Mouse (Mus musculus): Measurements from ENCODE around the gene Wfdc3. TPM values are rescaled to one million over a fixed set of nuclear protein-coding genes. Genes with fewer than 3 reads are reported as not detected.

The Wfdc3 gene
- total RNA-seq, 2 experiments from 2014 or later: 0.20 TPM; not detected in 1

Other genes starting within 250 kb of the Wfdc3 start
- gene Pigt, start 248.4 kb downstream of the Wfdc3 start, total RNA-seq (2015): 75.1 and 80.0 TPM in 2 replicates
- 34.3 and 42.0 TPM in 2 replicates for gene Pigt, start 248.4 kb downstream of the Wfdc3 start, total RNA-seq (2017)
- gene Wfdc2, start 183.5 kb downstream of the Wfdc3 start, total RNA-seq (2015): not detected in 2 replicates
- 1.8 TPM in 1 of 2 replicates, not detected in the other for gene Wfdc2, start 183.5 kb downstream of the Wfdc3 start, total RNA-seq (2017)
- gene Spint3, start 172.5 kb downstream of the Wfdc3 start, total RNA-seq (2015): not detected in 2 replicates
- gene Spint3, start 172.5 kb downstream of the Wfdc3 start, total RNA-seq (2017): not detected in 2 replicates
- gene Wfdc6a, start 160.5 kb downstream of the Wfdc3 start, total RNA-seq (2015): not detected in 2 replicates
- gene Wfdc6a, start 160.5 kb downstream of the Wfdc3 start, total RNA-seq (2017): not detected in 2 replicates
- gene Eppin, start 152.3 kb downstream of the Wfdc3 start, total RNA-seq (2015): not detected in 2 replicates
- gene Eppin, start 152.3 kb downstream of the Wfdc3 start, total RNA-seq (2017): not detected in 2 replicates
- gene Wfdc6b, start 132.4 kb downstream of the Wfdc3 start, total RNA-seq (2015): not detected in 2 replicates
- not detected in 2 replicates for gene Wfdc6b, start 132.4 kb downstream of the Wfdc3 start, total RNA-seq (2017)
- not detected in 2 replicates for gene Wfdc8, start 132.3 kb downstream of the Wfdc3 start, total RNA-seq (2015)
- not detected in 2 replicates for gene Wfdc8, start 132.3 kb downstream of the Wfdc3 start, total RNA-seq (2017)
- 0.56 TPM in 1 of 2 replicates, not detected in the other for gene Wfdc16, start 107.1 kb downstream of the Wfdc3 start, total RNA-seq (2015)
- 0.08 TPM in 1 of 2 replicates, not detected in the other for gene Wfdc16, start 107.1 kb downstream of the Wfdc3 start, total RNA-seq (2017)
- not detected in 2 replicates for gene Wfdc10, start 89.9 kb downstream of the Wfdc3 start, total RNA-seq (2015)
- not detected in 2 replicates for gene Wfdc10, start 89.9 kb downstream of the Wfdc3 start, total RNA-seq (2017)
- not detected in 2 replicates for gene Wfdc9, start 89.3 kb downstream of the Wfdc3 start, total RNA-seq (2015)
- not detected in 2 replicates for gene Wfdc9, start 89.3 kb downstream of the Wfdc3 start, total RNA-seq (2017)
- gene Wfdc11, start 71.8 kb downstream of the Wfdc3 start, total RNA-seq (2015): not detected in 2 replicates
- not detected in 2 replicates for gene Wfdc11, start 71.8 kb downstream of the Wfdc3 start, total RNA-seq (2017)
- not detected in 2 replicates for gene Wfdc13, start 60.8 kb downstream of the Wfdc3 start, total RNA-seq (2015)
- gene Wfdc13, start 60.8 kb downstream of the Wfdc3 start, total RNA-seq (2017): not detected in 2 replicates
- not detected in 2 replicates for gene Spint4, start 47.4 kb downstream of the Wfdc3 start, total RNA-seq (2015)
- not detected in 2 replicates for gene Spint4, start 47.4 kb downstream of the Wfdc3 start, total RNA-seq (2017)
- not detected in 2 replicates for gene Spint5, start 30.6 kb downstream of the Wfdc3 start, total RNA-seq (2015)
- not detected in 2 replicates for gene Spint5, start 30.6 kb downstream of the Wfdc3 start, total RNA-seq (2017)
- gene Dnttip1, start 52 bp upstream of the Wfdc3 start, total RNA-seq (2015): 24.1 and 31.3 TPM in 2 replicates
- 32.0 and 38.4 TPM in 2 replicates for gene Dnttip1, start 52 bp upstream of the Wfdc3 start, total RNA-seq (2017)
- 271 and 279 TPM in 2 replicates for gene Ube2c, start 24.0 kb upstream of the Wfdc3 start, total RNA-seq (2015)
- gene Ube2c, start 24.0 kb upstream of the Wfdc3 start, total RNA-seq (2017): 142 and 184 TPM in 2 replicates
- not detected in 2 replicates for gene Tnnc2, start 34.0 kb upstream of the Wfdc3 start, total RNA-seq (2015)
- gene Tnnc2, start 34.0 kb upstream of the Wfdc3 start, total RNA-seq (2017): not detected in 2 replicates
- 0.42 and 0.49 TPM in 2 replicates for gene Snx21, start 39.9 kb upstream of the Wfdc3 start, total RNA-seq (2015)
- gene Snx21, start 39.9 kb upstream of the Wfdc3 start, total RNA-seq (2017): 0.37 and 0.88 TPM in 2 replicates
- 13.2 and 14.2 TPM in 2 replicates for gene Acot8, start 59.0 kb upstream of the Wfdc3 start, total RNA-seq (2015)
- 22.2 and 26.4 TPM in 2 replicates for gene Acot8, start 59.0 kb upstream of the Wfdc3 start, total RNA-seq (2017)
- gene Zswim3, start 59.2 kb upstream of the Wfdc3 start, total RNA-seq (2015): 4.3 and 6.7 TPM in 2 replicates
- gene Zswim3, start 59.2 kb upstream of the Wfdc3 start, total RNA-seq (2017): 2.5 and 2.8 TPM in 2 replicates
- 6.3 and 9.0 TPM in 2 replicates for gene Zswim1, start 76.8 kb upstream of the Wfdc3 start, total RNA-seq (2015)
- gene Zswim1, start 76.8 kb upstream of the Wfdc3 start, total RNA-seq (2017): 3.1 and 4.4 TPM in 2 replicates
- not detected in 2 replicates for gene Spata25, start 82.6 kb upstream of the Wfdc3 start, total RNA-seq (2015)
- not detected in 2 replicates for gene Spata25, start 82.6 kb upstream of the Wfdc3 start, total RNA-seq (2017)
- 69.5 and 69.8 TPM in 2 replicates for gene Ctsa, start 86.9 kb upstream of the Wfdc3 start, total RNA-seq (2015)
- gene Ctsa, start 86.9 kb upstream of the Wfdc3 start, total RNA-seq (2017): 71.5 and 77.0 TPM in 2 replicates
- 3.4 and 4.3 TPM in 2 replicates for gene Neurl2, start 87.5 kb upstream of the Wfdc3 start, total RNA-seq (2015)
- gene Neurl2, start 87.5 kb upstream of the Wfdc3 start, total RNA-seq (2017): 0.57 and 1.9 TPM in 2 replicates
- 0.10 TPM in 1 of 2 replicates, not detected in the other for gene Pltp, start 111.8 kb upstream of the Wfdc3 start, total RNA-seq (2015)
- gene Pltp, start 111.8 kb upstream of the Wfdc3 start, total RNA-seq (2017): not detected in 2 replicates
- gene Pcif1, start 133.4 kb upstream of the Wfdc3 start, total RNA-seq (2015): 34.1 and 36.3 TPM in 2 replicates
- 21.7 and 40.4 TPM in 2 replicates for gene Pcif1, start 133.4 kb upstream of the Wfdc3 start, total RNA-seq (2017)
- gene Zfp335, start 165.8 kb upstream of the Wfdc3 start, total RNA-seq (2015): 10.4 and 11.3 TPM in 2 replicates
- 6.8 and 8.2 TPM in 2 replicates for gene Zfp335, start 165.8 kb upstream of the Wfdc3 start, total RNA-seq (2017)
- 11.2 and 14.2 TPM in 2 replicates for gene Mmp9, start 194.8 kb upstream of the Wfdc3 start, total RNA-seq (2015)
- gene Mmp9, start 194.8 kb upstream of the Wfdc3 start, total RNA-seq (2017): 5.7 and 11.8 TPM in 2 replicates
- gene Slc12a5, start 214.9 kb upstream of the Wfdc3 start, total RNA-seq (2015): 0.15 and 0.27 TPM in 2 replicates
- gene Slc12a5, start 214.9 kb upstream of the Wfdc3 start, total RNA-seq (2017): 0.51 and 0.96 TPM in 2 replicates

Measured in megakaryocyte progenitor cell, adult 5-6 weeks (primary cell).